Mouse (Mus musculus): ENCODE data around the gene Gm20767.
"Not testable (repeated sequence)": the region's sequence is repeated elsewhere in the genome, so short reads cannot be mapped to it uniquely, and the experiment has no call there.

The Gm20767 gene

GRCm38 (mm10) chr13:120139946-120140345 lies at the start of gene Gm20767:
Gene Gm20767, plus strand, starts transcription at chr13:120140246.
- not testable (repeated sequence) for DNase-seq

- not testable (repeated sequence) for DNase-seq
Observed at GRCm38 (mm10) chr13:120092950-120093349, 47.1 kb upstream of the Gm20767 start.

- DNase-seq = not testable (repeated sequence)
Observed at GRCm38 (mm10) chr13:120096241-120096937, 43.7 kb upstream of the Gm20767 start.

- not testable (repeated sequence) for DNase-seq
Observed at GRCm38 (mm10) chr13:120096938-120097256, 43.1 kb upstream of the Gm20767 start.

DNA sequence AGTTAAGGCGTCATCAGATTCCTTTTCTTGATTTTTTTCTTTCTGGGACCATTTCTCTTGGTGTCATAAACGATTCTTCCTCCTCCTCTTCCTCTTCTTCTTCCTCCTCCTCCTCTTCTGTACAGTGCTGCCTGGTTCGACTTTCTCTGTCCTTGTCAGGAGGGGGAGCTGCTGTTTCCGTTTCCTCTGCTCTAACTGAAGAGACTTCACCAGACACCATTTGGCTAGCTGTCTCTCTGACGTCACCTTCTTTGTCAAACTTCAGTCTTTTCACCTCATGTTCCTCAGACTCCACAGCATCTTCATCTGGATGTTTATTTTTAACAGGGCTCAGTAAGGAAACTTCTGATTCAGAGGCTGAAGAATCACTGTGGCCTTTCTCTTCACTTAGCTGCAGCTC lies 40.7 kb upstream of the Gm20767 start:
- not testable (repeated sequence) for DNase-seq

DNA sequence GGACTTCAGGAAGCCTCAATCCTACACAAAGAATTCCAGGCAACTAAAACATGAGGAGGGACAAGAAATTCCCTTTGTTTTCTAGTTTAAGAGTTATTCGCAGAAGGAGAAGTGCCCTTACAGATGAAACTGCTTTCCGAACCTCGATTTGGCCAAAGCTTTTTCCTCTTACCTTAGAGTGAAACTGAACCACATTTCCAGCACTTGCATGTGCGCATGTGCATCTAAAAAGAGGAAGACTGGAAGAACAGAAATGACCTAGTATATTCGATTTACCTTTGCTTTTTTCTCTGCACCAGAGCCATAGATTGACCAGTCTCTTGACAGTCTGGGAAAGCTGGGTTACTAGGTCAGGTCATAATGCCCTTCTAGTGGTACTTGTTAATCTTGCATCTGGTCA lies 33.5 kb upstream of the Gm20767 start:
- DNase-seq = not testable (repeated sequence)

DNA sequence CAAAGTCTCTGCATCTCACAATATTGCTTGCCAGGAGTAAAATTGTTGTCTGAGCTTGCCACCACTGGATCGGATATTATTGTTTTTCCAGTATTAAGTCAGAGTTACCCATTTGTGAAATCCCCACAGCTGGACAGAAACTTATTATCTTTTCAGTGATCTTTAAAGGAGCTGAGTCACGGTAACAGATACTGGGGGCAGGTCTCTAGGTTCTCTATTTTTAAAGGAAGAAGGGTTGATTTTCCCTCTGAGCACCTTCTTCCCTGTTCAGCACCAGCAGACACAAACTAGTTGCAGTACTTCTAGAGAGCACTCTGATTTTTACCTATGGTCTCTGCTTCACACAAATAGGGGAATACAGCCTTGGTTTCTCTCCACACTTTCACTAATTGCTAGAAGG lies 33.0 kb upstream of the Gm20767 start:
- DNase-seq = not testable (repeated sequence)

GRCm38 (mm10) chr13:120142348-120142747 lies 2.3 kb downstream of the Gm20767 start:
- not testable (repeated sequence) for DNase-seq

DNA sequence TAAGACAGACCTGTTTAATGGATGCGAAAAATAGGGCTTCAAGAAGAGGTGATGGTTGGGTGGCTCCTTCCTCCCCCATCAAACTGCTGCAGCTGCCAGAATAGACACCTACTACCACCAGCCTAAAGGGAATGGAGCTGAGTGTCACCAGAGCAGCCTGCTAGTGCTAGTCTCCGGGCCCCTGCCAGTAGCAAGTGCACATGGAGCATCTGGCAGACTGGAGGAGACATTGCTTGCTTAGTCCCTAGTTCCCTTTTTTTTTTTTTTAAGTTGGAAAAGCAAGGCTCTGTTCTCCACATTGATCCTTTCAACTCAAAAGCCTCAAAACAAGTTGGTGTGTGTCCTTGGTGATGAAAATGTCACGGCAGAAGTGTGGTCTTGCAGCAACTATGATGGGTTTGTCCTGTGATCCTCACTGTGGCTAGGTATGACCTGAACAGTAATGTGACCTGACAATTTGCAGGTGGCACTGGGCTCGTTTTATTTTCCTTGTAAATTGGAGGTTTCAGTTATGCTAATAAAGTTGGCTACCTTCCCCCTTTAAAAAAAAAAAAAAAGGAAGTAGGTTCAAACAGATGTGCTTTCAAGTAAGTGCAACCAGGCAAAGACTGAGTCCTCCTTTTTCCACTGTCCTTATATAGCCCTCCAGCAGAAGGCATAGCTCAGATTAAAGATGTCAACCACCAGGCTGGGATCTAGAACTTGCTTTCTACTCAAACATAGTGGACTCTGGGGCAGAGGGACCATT lies 9.8 kb downstream of the Gm20767 start:
- DNase-seq = not testable (repeated sequence)

DNA sequence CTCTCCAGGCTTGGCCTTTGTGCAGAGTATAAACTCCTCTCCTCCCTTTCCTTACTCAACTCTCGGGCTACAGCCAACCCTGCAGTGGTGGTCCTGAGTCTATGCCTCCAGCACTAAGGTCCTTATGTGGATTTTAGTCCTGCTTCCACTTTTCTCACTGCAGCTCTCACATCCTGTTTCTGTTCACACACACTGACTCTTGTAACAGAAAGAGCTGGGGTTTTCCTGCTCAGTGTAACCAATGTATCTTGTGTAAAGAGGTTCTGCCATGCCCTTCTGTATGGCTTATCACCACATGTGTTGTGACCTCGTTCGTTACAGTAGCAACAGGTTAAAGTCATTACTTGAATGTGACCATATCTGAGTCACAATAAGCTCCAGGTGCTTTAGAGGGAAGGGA lies 10.5 kb downstream of the Gm20767 start:
- not testable (repeated sequence) for DNase-seq

DNA sequence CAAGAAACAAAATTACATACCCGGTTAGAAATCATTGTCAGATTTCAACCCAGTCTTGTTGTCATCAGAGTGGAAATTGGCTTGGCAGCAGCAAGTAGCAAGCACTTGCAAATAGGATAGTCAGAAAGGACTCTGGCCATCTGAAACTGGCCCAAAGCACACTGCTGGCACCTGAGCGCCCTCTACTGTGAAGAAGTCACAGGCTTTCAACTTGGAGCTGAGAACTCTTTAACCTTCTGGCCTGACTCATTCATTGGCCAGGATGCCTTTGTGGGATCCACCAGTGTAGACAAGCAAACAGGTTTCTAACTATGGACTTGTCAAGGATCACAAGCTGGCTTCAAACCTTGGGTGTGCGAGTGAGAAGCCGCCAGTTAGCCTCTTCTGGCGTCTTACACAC lies 28.3 kb downstream of the Gm20767 start:
- DNase-seq = not testable (repeated sequence)

GRCm38 (mm10) chr13:120172133-120172532 lies 32.1 kb downstream of the Gm20767 start, which contains the start of gene Gm21818:
Gene Gm21818, plus strand, starts transcription at chr13:120172433.
- DNase-seq = not testable (repeated sequence)

GRCm38 (mm10) chr13:120196189-120196821 lies 56.3 kb downstream of the Gm20767 start:
- DNase-seq = not testable (repeated sequence)

Data from right cerebral cortex, postnatal 25 days (tissue).